Mouse (Mus musculus): ENCODE results near the gene Zpr1. TPM values are rescaled to one million over a fixed set of nuclear protein-coding genes. Genes with fewer than 3 reads are reported as not detected.

The Zpr1 gene
- polyA plus RNA-seq, 1 experiment from 2014 or later, result 60.7 TPM

DNA sequence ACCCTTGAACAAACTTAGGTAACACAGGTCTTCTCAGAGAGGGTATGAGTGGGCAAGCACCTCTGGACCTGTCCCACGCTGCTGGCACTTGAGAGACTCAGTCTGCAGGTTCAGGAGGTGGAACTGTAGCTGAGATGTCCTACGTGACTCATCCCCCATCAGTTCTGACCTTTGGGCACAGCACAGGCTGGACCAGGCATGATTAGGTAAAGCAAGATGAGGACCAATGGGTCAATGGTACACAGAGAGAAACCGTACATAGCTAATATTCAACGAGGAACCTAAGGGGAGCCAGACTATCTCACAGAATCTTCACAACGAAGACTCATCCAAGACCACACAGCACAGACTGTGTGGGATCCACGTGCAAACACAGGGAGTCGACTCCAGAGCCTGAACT is 34.0 kb upstream of the Zpr1 start:
- H3K27ac ChIP-seq, result no peak overlapping the region
- H3K4me3 ChIP-seq, result no peak overlapping the region
- no peak for ATAC-seq
- no peaks in the 10 kb centered on the region for H3K36me3 ChIP-seq (ENCODE audit: poor library complexity, severe bottlenecking)
- H3K27me3 ChIP-seq, result no peaks in the 10 kb centered on the region
- 91% methylated on average over 7 of the region's 7 CpGs for WGBS
- H3K4me1 ChIP-seq, result no peaks in the 10 kb centered on the region
- H3K9ac ChIP-seq, result no peak overlapping the region
- no peaks in the 10 kb centered on the region for H3K9me3 ChIP-seq (replicated peaks)
- no peak overlapping the region for H3K4me2 ChIP-seq

DNA sequence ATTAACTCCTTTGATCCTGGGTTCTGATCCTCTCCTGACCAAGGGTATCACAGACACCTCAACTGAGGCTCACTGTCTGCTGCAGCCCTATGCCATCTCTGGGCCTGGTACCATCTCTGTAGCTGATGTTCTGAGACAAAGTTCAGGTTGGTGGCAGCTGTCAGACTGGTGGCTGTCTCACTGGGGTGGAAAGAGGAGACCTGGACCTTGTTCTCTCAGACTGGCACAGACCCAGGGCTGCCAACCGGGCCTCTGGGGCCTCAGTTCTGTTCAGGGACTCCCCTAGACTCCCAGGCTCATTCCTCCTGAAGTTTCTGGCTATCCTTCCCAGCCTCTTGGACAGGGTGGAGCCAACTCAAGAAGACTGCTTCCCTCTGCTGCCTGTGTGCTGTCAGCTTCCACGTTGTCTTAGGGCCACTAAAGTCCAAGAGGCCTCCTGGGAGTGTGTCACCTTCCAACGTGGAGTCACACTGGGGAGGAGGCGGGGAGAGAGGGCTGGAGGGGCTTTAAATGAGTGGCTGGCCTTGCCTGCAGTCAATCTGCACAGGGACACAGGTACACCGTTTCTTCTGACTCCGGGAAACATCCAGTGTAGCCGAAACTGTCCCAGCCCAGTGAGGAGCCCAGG is 32.2 kb upstream of the Zpr1 start, which contains the start of gene Apoa4:
Gene Apoa4, plus strand, starts transcription at position 171 of the 628 bp plus-strand sequence.
- no peak within 1 kb of the TSS for H3K9ac ChIP-seq
- H3K27ac ChIP-seq, result no peak within 1 kb of the TSS
- ATAC-seq, result no peak
- no peaks in the 10 kb centered on the region for H3K4me1 ChIP-seq
- H3K4me2 ChIP-seq, result no peak within 1 kb of the TSS
- no peaks in the 10 kb centered on the region for H3K27me3 ChIP-seq
- no peaks in the 10 kb centered on the region for H3K36me3 ChIP-seq (ENCODE audit: poor library complexity, severe bottlenecking)
- no peak within 1 kb of the TSS for H3K4me3 ChIP-seq
- 70% methylated on average over 7 of the region's 7 CpGs for WGBS
- no peaks in the 10 kb centered on the region for H3K9me3 ChIP-seq (replicated peaks)

DNA sequence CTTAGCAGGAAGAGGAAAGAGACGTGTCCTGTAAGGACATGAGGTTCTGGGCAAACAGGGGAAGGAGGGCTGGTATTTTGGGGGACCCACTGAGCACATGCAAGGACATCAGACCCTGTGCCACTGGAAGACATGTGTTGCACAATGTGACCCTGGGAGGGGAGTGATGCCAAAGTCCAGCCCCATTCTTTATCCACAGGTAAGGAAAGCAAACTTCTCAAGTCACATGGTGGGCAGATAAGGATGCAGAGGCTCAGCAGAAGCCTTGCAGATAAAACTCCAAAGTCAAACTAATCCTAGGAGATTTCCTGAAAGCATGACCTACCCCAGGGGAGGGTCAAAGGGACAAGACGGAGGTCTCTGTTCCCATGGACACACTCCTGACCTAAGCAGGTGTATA is 31.0 kb upstream of the Zpr1 start:
- Histone ChIP-seq H3K27me3 (no peaks in the 10 kb centered on the region), H3K27ac (no peak overlapping the region), H3K4me1 (no peaks in the 10 kb centered on the region), H3K9me3 (replicated peaks) (no peaks in the 10 kb centered on the region), H3K4me3 (no peak overlapping the region), H3K4me2 (no peak overlapping the region), H3K9ac (no peak overlapping the region), H3K36me3 (ENCODE audit: poor library complexity, severe bottlenecking) (no peaks in the 10 kb centered on the region)
- 80% methylated on average over 2 of the region's 2 CpGs for WGBS
- no peak for ATAC-seq

DNA sequence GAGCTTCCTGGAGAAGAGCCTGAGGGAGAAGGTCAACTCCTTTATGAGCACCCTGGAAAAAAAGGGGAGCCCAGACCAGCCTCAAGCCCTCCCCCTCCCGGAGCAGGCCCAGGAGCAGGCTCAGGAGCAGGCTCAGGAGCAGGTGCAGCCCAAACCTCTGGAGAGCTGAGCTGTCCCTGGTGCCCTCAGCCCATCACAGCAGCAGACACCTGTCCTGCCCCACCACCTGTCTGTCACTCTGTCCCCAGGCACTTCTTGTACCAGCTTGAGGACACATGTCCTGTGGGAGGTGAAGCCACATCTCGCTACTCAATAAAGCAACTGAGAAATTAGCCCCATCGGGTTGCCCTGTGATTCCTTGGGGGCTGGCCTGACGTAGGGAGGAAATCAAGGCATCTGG is 29.7 kb upstream of the Zpr1 start:
- Histone ChIP-seq H3K4me1 (no peaks in the 10 kb centered on the region), H3K9me3 (replicated peaks) (no peaks in the 10 kb centered on the region), H3K27me3 (no peaks in the 10 kb centered on the region), H3K9ac (no peak overlapping the region), H3K27ac (no peak overlapping the region), H3K4me3 (no peak overlapping the region), H3K4me2 (no peak overlapping the region), H3K36me3 (ENCODE audit: poor library complexity, severe bottlenecking) (no peaks in the 10 kb centered on the region)
- 68% methylated on average over 4 of the region's 4 CpGs for WGBS
- ATAC-seq, result no peak

DNA sequence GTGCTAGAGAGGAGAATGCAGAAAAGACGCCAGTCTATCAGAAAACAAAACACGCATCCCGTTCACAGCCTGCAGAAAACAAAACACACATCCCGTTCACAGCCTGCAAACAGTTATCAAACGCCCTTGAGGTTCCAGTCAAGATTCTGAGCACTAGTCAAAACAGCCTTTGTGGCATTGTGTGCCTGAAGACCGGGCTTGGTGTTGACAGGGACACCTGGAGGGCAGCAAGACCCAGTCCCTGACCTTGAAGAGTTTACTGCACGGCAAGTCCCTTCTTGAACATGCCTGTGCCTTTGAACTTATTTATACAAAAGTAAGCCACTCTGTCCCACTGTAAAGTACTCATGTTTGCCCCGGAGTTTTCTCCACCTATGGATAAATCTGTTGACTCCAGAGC is 29.3 kb upstream of the Zpr1 start:
- no peak overlapping the region for H3K27ac ChIP-seq
- H3K9me3 ChIP-seq (replicated peaks), result no peaks in the 10 kb centered on the region
- ATAC-seq, result no peak
- H3K27me3 ChIP-seq, result no peaks in the 10 kb centered on the region
- H3K4me2 ChIP-seq, result no peak overlapping the region
- H3K36me3 ChIP-seq (ENCODE audit: poor library complexity, severe bottlenecking), result no peaks in the 10 kb centered on the region
- H3K4me1 ChIP-seq, result no peaks in the 10 kb centered on the region
- WGBS, result 49% methylated on average over 8 of the region's 8 CpGs
- H3K4me3 ChIP-seq, result no peak overlapping the region
- H3K9ac ChIP-seq, result no peak overlapping the region

DNA sequence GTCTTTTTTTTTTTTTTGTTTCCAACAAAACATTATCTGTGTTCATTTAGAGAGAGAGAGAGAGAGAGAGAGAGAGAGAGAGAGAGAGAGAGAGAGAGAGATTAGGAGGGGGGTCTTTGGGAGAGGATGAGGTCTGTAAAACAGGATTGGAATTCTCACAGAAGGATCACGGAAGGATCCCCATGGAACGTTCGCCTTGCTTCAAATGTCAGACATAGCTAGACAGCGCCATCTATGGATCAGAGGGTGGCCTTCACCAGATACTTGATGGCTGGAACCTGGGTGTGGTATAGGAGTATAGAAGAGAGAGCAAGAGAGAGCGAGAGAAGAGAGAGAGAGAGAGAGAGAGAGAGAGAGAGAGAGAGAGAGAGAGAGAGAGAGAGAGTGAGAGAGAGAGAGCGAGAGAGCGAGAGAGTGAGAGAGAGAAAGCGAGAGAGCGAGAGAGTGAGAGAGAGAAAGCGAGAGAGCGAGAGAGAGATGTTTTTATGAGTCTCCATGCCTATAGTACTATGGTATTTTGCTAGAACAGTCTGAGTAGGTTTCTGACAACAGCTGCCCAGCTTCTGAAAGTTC is 26.0 kb upstream of the Zpr1 start:
- no peaks in the 10 kb centered on the region for H3K4me1 ChIP-seq
- no peak overlapping the region for H3K9ac ChIP-seq
- H3K9me3 ChIP-seq (replicated peaks), result no peaks in the 10 kb centered on the region
- WGBS, result 26% methylated on average over 11 of the region's 11 CpGs
- H3K4me3 ChIP-seq, result no peak overlapping the region
- ATAC-seq, result peak; percentile 70; the same call in 1 of the 2 replicates
- H3K4me2 ChIP-seq, result no peak overlapping the region
- no peaks in the 10 kb centered on the region; the same call in 1 of the 2 replicates for H3K27me3 ChIP-seq
- H3K27ac ChIP-seq, result no peak overlapping the region
- H3K36me3 ChIP-seq (ENCODE audit: poor library complexity, severe bottlenecking), result no peaks in the 10 kb centered on the region

DNA sequence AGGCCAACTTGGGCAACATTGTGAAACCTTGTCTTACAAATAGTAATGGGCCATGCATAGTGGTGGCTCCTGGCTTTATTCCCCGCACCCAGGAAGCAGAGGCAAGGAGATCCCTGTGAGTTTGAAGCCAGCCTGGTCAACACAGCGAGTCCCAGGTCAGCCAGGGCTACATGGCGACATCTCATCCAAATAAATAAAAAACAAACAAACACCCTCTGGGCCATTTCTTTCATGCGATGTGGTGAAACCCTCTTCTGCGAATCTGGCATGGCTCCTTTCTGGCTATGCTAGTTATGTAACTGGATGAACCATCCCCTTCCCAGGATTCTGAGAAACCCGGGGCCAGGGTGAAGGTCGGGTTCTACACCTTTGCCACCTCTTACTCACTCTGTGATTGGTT is 16.7 kb upstream of the Zpr1 start:
- no peaks in the 10 kb centered on the region for H3K36me3 ChIP-seq (ENCODE audit: poor library complexity, severe bottlenecking)
- no peak overlapping the region for H3K27ac ChIP-seq
- WGBS, result 97% methylated on average over 7 of the region's 7 CpGs
- H3K4me3 ChIP-seq, result no peak overlapping the region
- no peaks in the 10 kb centered on the region for H3K4me1 ChIP-seq
- H3K9ac ChIP-seq, result no peak overlapping the region
- ATAC-seq, result no peak
- H3K9me3 ChIP-seq (replicated peaks), result no peaks in the 10 kb centered on the region
- H3K4me2 ChIP-seq, result no peak overlapping the region
- H3K27me3 ChIP-seq, result no peaks in the 10 kb centered on the region; the same call in 1 of the 2 replicates

DNA sequence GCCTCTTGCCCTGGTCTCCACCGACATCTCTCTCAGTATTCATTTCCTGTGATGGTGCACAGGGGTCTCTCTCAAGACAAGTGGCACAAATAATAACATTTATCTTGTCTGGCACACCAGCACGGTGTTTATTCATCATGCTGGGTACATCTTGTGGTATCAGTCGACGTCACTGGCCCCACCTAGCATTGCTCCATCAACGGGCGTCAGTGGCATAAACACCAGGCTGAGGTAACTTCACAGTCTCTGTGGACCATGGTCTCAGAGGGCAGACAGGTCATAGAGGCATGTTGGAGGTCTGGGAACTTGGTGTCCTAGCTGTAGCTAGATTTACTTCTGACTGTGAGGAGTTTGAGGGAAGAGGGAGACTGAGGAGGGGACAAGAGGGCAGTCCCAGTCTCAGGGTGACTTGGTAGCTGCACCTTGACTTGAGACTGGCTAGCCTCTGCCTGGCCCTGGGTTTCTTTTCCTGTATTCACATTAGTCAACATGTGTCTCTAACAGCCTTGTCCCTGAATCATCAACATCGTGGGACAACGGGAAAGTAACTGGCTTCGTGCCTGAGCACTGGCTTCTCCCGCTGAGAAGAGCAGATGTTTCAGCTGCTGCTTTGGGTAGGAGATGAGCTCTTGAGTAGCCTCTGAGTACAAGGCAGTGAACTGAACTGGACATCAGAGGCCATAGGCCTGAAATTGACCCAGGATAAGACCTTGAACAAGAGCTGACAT is 16.0 kb upstream of the Zpr1 start:
- H3K27ac ChIP-seq, result no peak overlapping the region
- no peaks in the 10 kb centered on the region for H3K27me3 ChIP-seq
- 88% methylated on average over 10 of the region's 10 CpGs for WGBS
- no peaks in the 10 kb centered on the region for H3K4me1 ChIP-seq
- no peak overlapping the region for H3K4me2 ChIP-seq
- H3K9me3 ChIP-seq (replicated peaks), result no peaks in the 10 kb centered on the region
- ATAC-seq, result no peak
- no peak overlapping the region for H3K4me3 ChIP-seq
- H3K9ac ChIP-seq, result no peak overlapping the region
- H3K36me3 ChIP-seq (ENCODE audit: poor library complexity, severe bottlenecking), result no peaks in the 10 kb centered on the region

DNA sequence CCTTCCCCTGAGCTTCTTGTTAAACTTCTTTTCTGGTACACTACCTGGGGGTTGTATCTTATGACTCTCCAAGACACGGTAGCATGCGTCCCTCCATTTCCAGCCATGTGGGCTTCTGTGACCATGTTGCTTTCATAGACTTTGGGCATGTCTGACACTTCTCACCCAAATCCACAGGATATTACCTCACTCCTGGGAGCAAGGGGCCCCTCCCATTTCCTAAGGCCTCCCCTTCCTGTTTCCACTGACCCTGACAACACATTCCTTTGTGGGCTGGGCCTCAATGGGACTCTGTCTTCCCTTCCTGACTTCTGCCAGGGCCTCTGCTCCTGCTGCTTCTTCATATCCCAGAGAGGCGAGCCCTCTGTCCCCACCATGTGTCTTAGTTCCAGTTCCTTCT is 15.3 kb upstream of the Zpr1 start:
- H3K9ac ChIP-seq, result no peak overlapping the region
- no peak for ATAC-seq
- H3K36me3 ChIP-seq (ENCODE audit: poor library complexity, severe bottlenecking), result no peaks in the 10 kb centered on the region
- no peaks in the 10 kb centered on the region for H3K4me1 ChIP-seq
- no peaks in the 10 kb centered on the region for H3K27me3 ChIP-seq
- no peaks in the 10 kb centered on the region for H3K9me3 ChIP-seq (replicated peaks)
- H3K27ac ChIP-seq, result no peak overlapping the region
- no peak overlapping the region for H3K4me3 ChIP-seq
- WGBS, result 90% methylated on average over 3 of the region's 3 CpGs
- H3K4me2 ChIP-seq, result no peak overlapping the region

DNA sequence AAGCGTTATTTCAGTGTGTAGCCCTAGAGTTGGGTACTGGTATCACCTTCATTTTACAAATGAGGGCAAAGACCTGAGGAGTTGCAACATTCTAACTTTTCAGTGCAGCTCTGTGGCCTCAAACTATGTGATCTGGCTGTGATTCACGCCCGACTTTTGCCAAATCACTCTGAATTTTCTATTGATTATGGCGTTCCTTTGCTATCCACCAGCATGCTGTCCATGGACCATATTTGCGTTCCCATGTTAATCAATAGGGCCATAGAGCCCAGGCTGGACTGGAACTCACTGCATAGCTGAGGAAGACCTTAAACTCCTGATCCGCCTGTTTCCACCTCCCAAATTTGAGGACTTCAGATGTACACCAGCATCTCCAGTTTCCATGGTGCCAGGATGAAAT is 13.8 kb upstream of the Zpr1 start:
- Histone ChIP-seq H3K4me2 (no peak overlapping the region), H3K4me1 (no peaks in the 10 kb centered on the region)

DNA sequence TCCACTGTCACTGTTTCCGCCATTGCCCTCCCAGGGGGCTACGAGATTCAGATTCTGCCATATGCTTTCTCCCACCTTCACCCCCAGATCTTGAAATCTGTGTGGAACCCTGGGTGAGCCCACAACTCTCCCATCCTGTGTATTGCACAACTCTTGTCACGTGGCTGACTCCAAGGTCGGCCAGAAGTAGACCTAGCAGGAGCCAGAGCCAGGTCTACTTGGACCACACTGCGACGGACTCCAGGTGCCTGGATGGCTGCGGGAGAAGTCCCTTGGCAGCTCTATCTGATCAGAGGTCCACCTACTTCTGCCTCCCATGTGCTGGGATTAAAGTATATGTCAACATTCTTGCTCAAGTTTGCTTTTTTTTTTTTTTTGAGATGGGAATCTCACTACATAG is 11.7 kb upstream of the Zpr1 start:
- H3K4me1 ChIP-seq, result no peaks in the 10 kb centered on the region
- ATAC-seq, result no peak
- H3K27me3 ChIP-seq, result no peaks in the 10 kb centered on the region
- no peaks in the 10 kb centered on the region for H3K36me3 ChIP-seq (ENCODE audit: poor library complexity, severe bottlenecking)
- WGBS, result 91% methylated on average over 7 of the region's 7 CpGs
- H3K4me3 ChIP-seq, result no peak overlapping the region
- H3K9ac ChIP-seq, result no peak overlapping the region
- no peaks in the 10 kb centered on the region for H3K9me3 ChIP-seq (replicated peaks)
- H3K27ac ChIP-seq, result no peak overlapping the region
- H3K4me2 ChIP-seq, result no peak overlapping the region

More for the DNA sequence above, 13.8 kb upstream of the Zpr1 start:
- WGBS, result 91% methylated on average over 6 of the region's 6 CpGs
- H3K36me3 ChIP-seq (ENCODE audit: poor library complexity, severe bottlenecking), result no peaks in the 10 kb centered on the region
- H3K9me3 ChIP-seq (replicated peaks), result no peaks in the 10 kb centered on the region
- H3K27ac ChIP-seq, result no peak overlapping the region
- no peaks in the 10 kb centered on the region for H3K27me3 ChIP-seq
- H3K9ac ChIP-seq, result no peak overlapping the region
- no peak for ATAC-seq
- H3K4me3 ChIP-seq, result no peak overlapping the region

DNA sequence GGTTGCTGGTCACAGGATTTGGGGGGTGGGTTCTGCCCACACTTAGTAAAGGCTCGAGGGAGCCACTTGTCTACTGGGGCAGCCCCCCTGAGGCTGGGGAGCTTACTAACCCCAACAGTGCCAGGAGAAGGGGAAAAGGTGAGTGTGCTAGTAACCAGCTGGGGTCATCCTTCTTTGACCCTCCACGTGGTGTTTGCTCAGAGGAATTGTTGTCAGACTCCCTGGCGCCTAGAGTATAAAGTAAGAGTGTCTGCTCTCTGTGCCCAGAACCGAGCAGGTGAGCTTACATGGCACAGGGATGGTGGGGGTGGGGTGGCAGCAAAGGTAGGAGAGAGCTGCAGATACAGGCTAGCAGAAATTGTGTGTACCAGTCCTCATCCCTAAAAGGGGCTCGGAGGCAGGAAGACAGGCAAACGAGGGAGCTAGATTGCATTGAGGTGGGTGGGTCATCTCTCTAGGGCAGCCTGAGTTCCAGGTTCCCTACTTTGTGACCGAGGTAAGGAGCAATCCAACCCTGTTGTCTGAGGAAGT is 4.5 kb upstream of the Zpr1 start, which contains the start of gene Apoa5:
Gene Apoa5, plus strand, starts transcription at position 291 of the 531 bp plus-strand sequence.
- Histone ChIP-seq H3K27ac (no peak within 1 kb of the TSS), H3K27me3 (peaks cover 31% of the 10 kb centered on the region), H3K4me3 (no peak within 1 kb of the TSS), H3K36me3 (ENCODE audit: poor library complexity, severe bottlenecking) (no peaks in the 10 kb centered on the region), H3K4me1 (peaks cover under 1% of the 10 kb centered on the region), H3K9ac (no peak within 1 kb of the TSS), H3K9me3 (replicated peaks) (no peaks in the 10 kb centered on the region), H3K4me2 (no peak within 1 kb of the TSS)
- no peak for ATAC-seq
- 61% methylated on average over 7 of the region's 7 CpGs for WGBS

All from forebrain, embryonic 13.5 days (tissue).